Mouse (Mus musculus) cortical plate, adult 2 months (tissue): ENCODE data around the gene Bcap31. TPM values are rescaled to one million over a fixed set of nuclear protein-coding genes. Genes with fewer than 3 reads are reported as not detected.
"Not testable (repeated sequence)": the region's sequence is repeated elsewhere in the genome, so short reads cannot be mapped to it uniquely, and the experiment has no call there.

Experiments used
- H3K27ac ChIP-seq: fragments of 200-500 bp; 2 replicates; pipeline ENCODE4 v1.5.1; 2012; ENCODE audit warnings: low read length, control low read depth, inconsistent platforms; ENCODE audit not compliant: insufficient read depth
- H3K4me1 ChIP-seq: fragments of 200-500 bp; 2 replicates; pipeline ENCODE4 v1.6.1; 2011; ENCODE audit warnings: low read length; ENCODE audit not compliant: control insufficient read depth, insufficient read depth
- H3K4me3 ChIP-seq: fragments of 200-500 bp; 2 replicates; pipeline ENCODE4 v1.5.1; 2011; ENCODE audit warnings: mild to moderate bottlenecking, low read length, control low read depth; ENCODE audit not compliant: insufficient read depth
- CTCF ChIP-seq: fragments of 200-500 bp; IDR thresholded peaks from 2 replicates; pipeline ENCODE4 v1.5.1; 2011; ENCODE audit warnings: mild to moderate bottlenecking, control low read depth, low read length; ENCODE audit not compliant: insufficient read depth; ENCODE audit errors: extremely low read depth
- POLR2A ChIP-seq: fragments of 200-500 bp; IDR thresholded peaks from 2 replicates; pipeline ENCODE4 v1.6.1; 2011; ENCODE audit warnings: mild to moderate bottlenecking, low read length, control low read depth; ENCODE audit not compliant: insufficient read depth; ENCODE audit errors: extremely low read depth
- polyA plus RNA-seq: library from polyadenylated mRNA; depleted of rRNA; stranded (reverse); fragments of >200 nt; gene quantifications from 2 replicates; pipeline ENCODE4 v1.2.3, GENCODE M21; 2012; rRNA removed

The Bcap31 gene
- 85.8 and 88.1 TPM in 2 replicates for polyA plus RNA-seq

DNA sequence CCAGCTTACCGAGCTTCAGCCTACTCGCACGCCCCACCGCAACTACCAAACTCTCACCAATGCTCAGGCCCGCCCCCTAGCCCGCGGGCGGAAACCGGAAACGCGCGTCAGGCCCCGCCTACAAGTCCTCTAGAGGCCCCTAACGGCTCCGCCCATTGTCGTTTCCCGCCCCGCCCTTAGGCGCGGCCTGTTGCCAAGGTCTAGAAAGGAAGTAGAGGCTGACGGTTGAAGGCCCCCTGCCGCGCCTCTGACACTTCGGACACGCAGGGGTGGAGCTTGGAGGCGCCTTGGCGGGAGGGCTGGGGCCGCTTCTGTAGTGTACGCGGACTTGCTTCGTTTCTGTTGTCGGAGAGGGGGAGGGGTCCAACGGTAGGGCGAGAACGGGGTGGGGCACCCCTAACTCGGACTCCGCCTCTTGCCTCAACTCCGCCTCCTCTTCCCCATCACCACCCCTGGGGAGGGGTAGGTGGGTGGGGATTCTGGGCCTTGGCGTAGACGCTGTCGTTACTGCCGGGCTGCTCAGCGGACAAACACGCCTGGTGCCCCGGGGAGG, at the start of gene Bcap31, which contains the start of gene Abcd1:
TSS of gene Bcap31 (minus strand) at position 67 of the 553 bp plus-strand sequence.
TSS of gene Abcd1 (plus strand) at position 489 of the 553 bp plus-strand sequence.
- 0 out of 2 replicates have a peak, but pooled peaks cover 4% of the 10 kb centered on the region for H3K4me1 ChIP-seq
- H3K27ac ChIP-seq, result peak within 1 kb of the TSS; percentile 76
- TF ChIP-seq POLR2A, result peak; percentile 64; the same call in 1 of the 2 replicates
- no peak for TF ChIP-seq CTCF

DNA sequence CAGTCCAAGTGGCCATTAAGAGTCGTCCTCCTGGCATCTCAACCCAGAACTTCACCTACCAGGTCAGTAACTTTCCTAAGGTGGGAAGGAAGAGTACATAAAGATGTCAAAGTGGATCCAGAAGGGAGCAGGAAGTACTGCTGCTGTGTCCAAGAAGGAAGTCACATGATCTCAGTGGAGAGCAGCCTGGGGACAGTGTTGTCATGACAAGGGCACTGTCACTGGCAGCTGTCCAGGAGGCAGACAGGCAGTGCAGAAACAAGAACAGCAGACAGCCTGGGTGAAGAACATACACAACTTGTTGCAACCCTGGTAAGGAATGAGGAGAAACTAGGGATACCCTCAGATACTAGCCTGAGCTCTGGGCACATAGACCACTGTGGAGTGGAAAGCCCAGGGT, 49.3 kb upstream of the Bcap31 start:
- H3K27ac ChIP-seq, result no peak overlapping the region
- TF ChIP-seq POLR2A (no peak), CTCF (no peak)
- no peak overlapping the region for H3K4me3 ChIP-seq
- H3K4me1 ChIP-seq, result no peaks in the 10 kb centered on the region

More for the DNA sequence above, at the start of gene Bcap31, which contains the start of gene Abcd1:
- H3K4me3 ChIP-seq, result peak within 1 kb of the TSS; percentile 69

DNA sequence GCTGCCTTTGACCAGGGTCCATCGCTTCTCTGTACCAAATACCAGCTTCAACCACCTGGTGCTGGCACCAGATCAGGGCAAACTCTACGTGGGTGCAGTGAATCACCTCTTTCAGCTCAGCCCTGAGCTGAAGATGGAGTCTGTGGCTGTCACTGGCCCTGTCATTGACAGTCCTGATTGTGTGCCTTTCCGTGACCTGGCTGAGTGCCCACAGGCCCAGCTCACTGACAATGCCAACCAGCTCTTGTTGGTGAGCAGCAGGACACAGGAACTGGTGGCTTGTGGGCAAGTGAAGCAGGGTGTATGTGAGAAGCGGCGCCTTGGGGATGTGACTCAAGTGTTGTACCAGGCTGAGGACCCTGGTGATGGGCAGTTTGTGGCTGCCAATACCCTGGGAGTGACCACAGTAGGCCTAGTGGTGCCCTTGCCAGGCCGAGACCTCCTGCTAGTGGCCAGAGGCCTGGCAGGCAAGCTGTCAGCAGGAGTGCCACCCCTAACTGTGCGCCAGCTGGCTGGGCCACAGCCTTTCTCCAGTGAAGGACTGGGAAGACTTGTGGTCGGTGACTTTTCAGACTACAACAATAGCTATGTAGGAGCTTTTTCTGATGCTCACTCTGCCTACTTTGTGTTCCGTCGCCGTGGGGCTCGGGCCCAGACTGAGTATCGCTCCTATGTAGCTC, 42.8 kb upstream of the Bcap31 start:
- TF ChIP-seq CTCF (no peak), POLR2A (no peak)
- Histone ChIP-seq H3K4me1 (no peaks in the 10 kb centered on the region), H3K4me3 (no peak overlapping the region), H3K27ac (peak overlapping the region; percentile 76; the same call in 1 of the 2 replicates)

DNA sequence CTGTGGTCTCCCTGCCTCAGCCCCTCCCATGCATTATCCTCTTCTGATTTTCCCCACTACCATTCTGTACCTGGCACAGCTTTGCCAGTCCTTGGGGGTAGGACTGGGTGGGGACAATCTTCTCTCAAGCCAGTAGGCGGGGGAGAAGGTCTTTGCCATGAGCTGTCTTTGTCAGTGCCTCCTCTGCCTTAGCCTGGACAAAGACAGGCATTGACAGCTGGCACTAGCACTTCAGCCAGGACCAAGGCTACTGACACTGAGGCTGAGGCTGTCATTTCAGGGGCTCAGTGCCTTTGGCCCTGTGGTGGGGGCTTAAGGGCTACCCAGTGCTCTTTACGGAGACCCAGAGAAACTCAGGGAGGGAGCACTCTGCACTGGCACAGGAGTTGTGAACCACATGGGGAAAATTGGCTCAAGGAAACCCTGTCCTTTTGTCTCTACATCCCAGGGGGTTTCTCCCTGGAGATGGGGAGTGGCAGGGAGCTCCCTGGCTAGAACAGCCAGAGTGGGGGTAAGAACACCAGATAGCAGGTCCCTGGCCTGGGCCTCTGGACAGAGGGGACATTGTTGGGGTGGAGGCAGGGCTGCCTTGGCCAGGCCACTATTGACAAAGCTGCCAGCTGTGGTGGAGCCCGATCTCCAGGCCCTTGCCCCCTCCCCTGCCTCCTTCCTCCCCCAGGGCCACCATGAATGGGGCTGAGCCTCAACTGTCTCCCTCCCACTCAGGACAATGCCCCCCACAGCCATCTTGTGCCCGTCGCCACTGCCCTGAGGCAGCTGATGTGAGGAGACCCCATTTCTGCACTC, 40.6 kb upstream of the Bcap31 start, which contains the start of gene Plxnb3:
TSS of gene Plxnb3 (plus strand) at position 757 of the 807 bp plus-strand sequence.
- no peak for TF ChIP-seq CTCF
- no peak for TF ChIP-seq POLR2A
- Histone ChIP-seq H3K27ac (peak within 1 kb of the TSS; percentile 46), H3K4me3 (peak within 1 kb of the TSS; percentile 29; the same call in 1 of the 2 replicates), H3K4me1 (no peaks in the 10 kb centered on the region)

DNA sequence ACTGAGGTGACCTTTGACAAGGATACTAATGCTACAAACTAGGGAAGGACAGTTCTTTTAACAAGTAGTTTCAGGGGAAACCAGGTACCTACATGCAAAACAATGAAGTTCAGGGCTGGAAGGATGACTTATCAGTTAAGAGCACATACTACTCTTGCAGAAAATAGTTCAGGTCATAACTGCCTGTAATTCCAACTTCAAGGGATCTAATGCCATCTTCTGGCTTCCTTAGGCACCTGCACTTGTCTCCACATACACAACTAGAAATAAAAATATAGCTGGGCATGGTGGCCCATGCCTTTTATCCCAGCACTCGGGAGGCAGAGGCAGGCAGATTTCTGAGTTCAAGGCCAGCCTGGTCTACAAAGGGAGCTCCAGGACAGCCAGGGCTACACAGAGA, 33.0 kb upstream of the Bcap31 start:
- Histone ChIP-seq H3K4me3 (no peak overlapping the region), H3K27ac (no peak overlapping the region), H3K4me1 (no peaks in the 10 kb centered on the region)
- no peak for TF ChIP-seq CTCF
- no peak for TF ChIP-seq POLR2A

DNA sequence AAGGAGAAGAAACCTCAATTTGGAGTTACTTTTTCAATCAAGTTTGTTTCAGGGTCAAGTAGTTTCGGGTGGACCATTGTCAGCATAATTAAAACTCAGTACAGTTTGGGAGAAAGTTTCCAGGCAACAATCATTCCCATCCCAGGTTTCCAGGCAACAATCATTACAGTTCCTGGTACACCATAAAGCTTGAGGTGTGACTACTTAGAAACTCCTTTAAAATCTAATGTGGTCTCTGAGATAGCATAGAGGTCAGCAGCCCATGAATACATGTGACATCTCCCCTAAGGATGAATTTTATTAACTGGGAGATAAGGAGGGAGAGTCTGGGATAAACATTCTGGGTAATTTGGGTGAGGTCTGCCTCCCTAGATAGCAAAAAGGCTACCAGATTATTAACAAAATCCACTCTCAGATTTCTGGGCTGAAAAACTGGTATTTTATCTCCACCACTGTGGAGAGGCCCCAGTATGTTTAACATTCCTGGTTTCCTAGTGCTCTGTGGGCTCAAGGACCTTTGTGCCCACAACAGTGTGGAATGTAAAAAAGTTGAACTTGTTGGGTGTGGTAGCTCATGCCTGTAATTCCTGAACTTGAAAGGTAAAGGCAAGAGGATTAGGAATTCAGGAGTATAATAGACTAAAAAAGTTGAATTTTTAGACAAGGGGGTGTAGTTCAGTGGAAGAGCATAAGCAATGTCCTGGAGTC, 29.0 kb upstream of the Bcap31 start:
- Histone ChIP-seq H3K4me1 (no peaks in the 10 kb centered on the region), H3K4me3 (no peak overlapping the region), H3K27ac (no peak overlapping the region)
- TF ChIP-seq CTCF (no peak), POLR2A (no peak)

GRCm38 (mm10) chrX:73739841-73740240, 23.9 kb upstream of the Bcap31 start:
- H3K4me1 ChIP-seq, result not testable (repeated sequence)

GRCm38 (mm10) chrX:73739151-73739550, 23.2 kb upstream of the Bcap31 start:
- TF ChIP-seq POLR2A, result no peak
- no peak for TF ChIP-seq CTCF
- no peak overlapping the region for H3K4me3 ChIP-seq

More at GRCm38 (mm10) chrX:73739841-73740240, 23.9 kb upstream of the Bcap31 start:
- H3K27ac ChIP-seq, H3K4me3 ChIP-seq: not testable (repeated sequence)

GRCm38 (mm10) chrX:73738155-73738554, 22.2 kb upstream of the Bcap31 start:
- Histone ChIP-seq H3K4me3 (no peak overlapping the region), H3K4me1 (no peaks in the 10 kb centered on the region), H3K27ac (no peak overlapping the region)
- no peak for TF ChIP-seq POLR2A
- 0 out of 2 replicates have a peak, but pooled peaks have one; percentile 11 for TF ChIP-seq CTCF

More at GRCm38 (mm10) chrX:73739151-73739550, 23.2 kb upstream of the Bcap31 start:
- H3K27ac ChIP-seq, result no peak overlapping the region
- no peaks in the 10 kb centered on the region for H3K4me1 ChIP-seq
